Mouse (Mus musculus) ES-E14 (cell line): ENCODE measurements around the gene Slc2a9.

Source experiments
- CHD2 ChIP-seq: IDR thresholded peaks from 2 replicates; pipeline ENCODE4 v1.6.1; 2014; ENCODE audit warnings: mild to moderate bottlenecking, low read depth, low read length, inconsistent platforms
- MAFK ChIP-seq: IDR thresholded peaks from 2 replicates; pipeline ENCODE4 v1.6.1; 2014; ENCODE audit warnings: mild to moderate bottlenecking, low read depth, low read length, inconsistent platforms; ENCODE audit not compliant: insufficient read depth
- ZC3H11A ChIP-seq: IDR thresholded peaks from 2 replicates; pipeline ENCODE4 v1.6.1; 2012; ENCODE audit warnings: low read depth, mild to moderate bottlenecking, inconsistent platforms, low read length, borderline replicate concordance
- ZNF384 ChIP-seq: IDR thresholded peaks from 2 replicates; pipeline ENCODE4 v1.6.1; 2012; ENCODE audit warnings: low read depth, low read length, inconsistent platforms

- no peak for TF ChIP-seq ZC3H11A
- no peak for TF ChIP-seq CHD2
- no peak for TF ChIP-seq ZNF384
- no peak for TF ChIP-seq MAFK
Measured at GRCm38 (mm10) chr5:38422426-38422825, 80.5 kb downstream of the Slc2a9 start.
